Mouse (Mus musculus): Measurements from ENCODE around the gene Gna11. TPM values are rescaled to one million over a fixed set of nuclear protein-coding genes. Genes with fewer than 3 reads are reported as not detected.

Gna11 gene
- total and polyA plus RNA-seq, 2 experiments from 2014 or later, result 114 to 126 TPM

DNA sequence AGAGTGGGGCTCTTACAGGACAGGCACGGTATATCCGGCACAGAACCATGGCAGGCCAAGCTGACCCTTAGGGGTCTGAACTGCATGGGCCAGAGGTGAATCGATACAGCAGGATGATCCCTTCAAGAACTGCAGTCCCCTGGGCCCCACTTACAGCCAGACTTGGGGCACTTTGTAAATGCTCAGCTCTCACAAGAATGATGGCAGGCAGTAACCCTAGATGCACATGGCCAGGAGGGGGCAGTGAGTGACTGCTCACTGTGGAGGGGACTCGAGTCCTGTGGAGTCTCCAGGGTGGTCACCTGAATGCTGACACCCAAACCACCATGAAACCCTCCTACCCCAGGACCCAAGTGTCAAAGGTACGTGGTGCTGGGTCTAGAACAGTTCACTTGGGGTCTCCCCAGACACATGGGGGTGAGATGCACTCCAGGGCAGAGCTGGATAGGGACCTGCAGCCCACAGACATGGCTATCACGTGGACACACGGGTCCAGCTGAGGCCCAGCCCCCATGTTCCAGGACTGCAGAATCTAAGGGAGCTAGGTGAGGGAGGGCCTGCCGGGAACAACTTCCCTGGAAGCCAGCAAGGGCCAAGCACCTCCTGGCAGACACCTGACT, 51.3 kb downstream of the Gna11 start:
- peaks cover 44% of the 10 kb centered on the region for H3K36me3 ChIP-seq (ENCODE audit: insufficient read depth)
- WGBS, result 83% methylated on average over 8 of the region's 8 CpGs
- no peak overlapping the region for H3K4me2 ChIP-seq (ENCODE audit: low read depth)
- H3K4me3 ChIP-seq (ENCODE audit: low read depth, low read length), result no peak overlapping the region
- peaks cover 14% of the 10 kb centered on the region for H3K4me1 ChIP-seq (ENCODE audit: insufficient read depth)
- no peak overlapping the region for H3K9ac ChIP-seq
- H3K27me3 ChIP-seq (ENCODE audit: insufficient read depth, low read length), result no peaks in the 10 kb centered on the region
- no peak for ATAC-seq
- peak; percentile 43 for TF ChIP-seq CTCF (IDR thresholded peaks at IDR 0.05; ENCODE audit: low read depth)
- H3K9me3 ChIP-seq (ENCODE audit: low read length), result no peaks in the 10 kb centered on the region
- H3K27ac ChIP-seq (ENCODE audit: low read depth, low read length), result no peak overlapping the region
- no peak for DNase-seq

DNA sequence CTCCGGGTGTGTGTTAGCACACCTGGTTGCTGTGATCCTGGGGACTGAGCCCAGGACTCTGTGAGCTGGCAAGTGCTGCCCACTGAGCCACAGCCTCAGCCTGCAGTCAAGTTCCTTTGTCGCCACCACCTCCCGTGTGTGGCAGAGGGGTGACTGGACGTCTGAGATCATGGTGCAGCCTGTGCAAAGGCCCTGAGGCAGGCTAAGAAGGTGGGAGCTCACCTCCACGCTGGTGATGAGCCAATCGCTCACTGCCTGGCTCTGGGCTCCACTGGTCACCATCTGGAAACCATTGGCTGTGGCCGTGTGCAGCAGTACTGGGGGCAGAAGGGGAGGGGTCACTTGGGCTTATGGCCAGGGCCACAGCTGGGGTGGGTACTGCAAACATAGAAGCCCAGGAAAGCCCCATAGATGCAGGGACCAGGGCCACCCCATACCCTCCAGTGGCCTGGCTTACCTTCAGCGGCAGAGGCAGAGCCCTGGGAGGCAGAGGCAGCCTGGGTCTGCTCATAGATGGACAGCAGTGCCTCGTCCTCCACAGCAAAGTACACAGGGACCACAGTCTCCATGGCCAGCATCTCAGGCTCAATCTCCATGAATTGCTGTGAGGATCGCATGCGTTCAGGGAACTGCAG, 52.3 kb downstream of the Gna11 start:
- ATAC-seq, result no peak
- no peak for TF ChIP-seq CTCF (IDR thresholded peaks at IDR 0.05; ENCODE audit: low read depth)
- Histone ChIP-seq H3K27ac (ENCODE audit: low read depth, low read length) (no peak overlapping the region), H3K4me1 (ENCODE audit: insufficient read depth) (peaks cover 14% of the 10 kb centered on the region), H3K4me2 (ENCODE audit: low read depth) (no peak overlapping the region), H3K4me3 (ENCODE audit: low read depth, low read length) (no peak overlapping the region), H3K9me3 (ENCODE audit: low read length) (no peaks in the 10 kb centered on the region), H3K36me3 (ENCODE audit: insufficient read depth) (peaks cover 54% of the 10 kb centered on the region), H3K27me3 (ENCODE audit: insufficient read depth, low read length) (no peaks in the 10 kb centered on the region), H3K9ac (no peak overlapping the region)
- WGBS, result 92% methylated on average over 11 of the region's 11 CpGs
- DNase-seq, result no peak

DNA sequence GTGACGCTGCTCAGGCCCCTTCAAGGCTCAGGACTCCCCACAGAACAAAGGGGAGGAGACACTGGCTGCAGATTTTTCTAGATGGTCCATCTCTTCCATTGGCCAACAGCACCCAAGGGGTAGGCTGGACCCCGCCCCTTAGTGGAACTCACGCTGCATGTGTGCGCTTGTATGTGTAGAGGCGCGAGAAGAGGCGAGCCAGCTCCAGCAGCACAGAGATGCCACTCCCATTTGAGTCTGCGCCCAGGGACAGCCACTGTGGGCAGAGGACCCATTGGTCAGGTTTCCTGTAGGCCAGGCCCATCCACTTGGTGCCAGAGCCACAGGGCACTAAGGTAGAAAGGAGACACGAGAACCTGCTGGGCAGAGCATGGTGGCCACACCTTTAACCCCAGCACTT, 54.0 kb downstream of the Gna11 start:
- Histone ChIP-seq H3K27me3 (ENCODE audit: insufficient read depth, low read length) (no peaks in the 10 kb centered on the region), H3K4me2 (ENCODE audit: low read depth) (no peak overlapping the region), H3K27ac (ENCODE audit: low read depth, low read length) (no peak overlapping the region), H3K4me3 (ENCODE audit: low read depth, low read length) (no peak overlapping the region), H3K4me1 (ENCODE audit: insufficient read depth) (peaks cover 12% of the 10 kb centered on the region), H3K36me3 (ENCODE audit: insufficient read depth) (peaks cover 71% of the 10 kb centered on the region), H3K9me3 (ENCODE audit: low read length) (no peaks in the 10 kb centered on the region), H3K9ac (no peak overlapping the region)
- no peak for ATAC-seq
- TF ChIP-seq CTCF (IDR thresholded peaks at IDR 0.05; ENCODE audit: low read depth), result no peak
- WGBS, result 97% methylated on average over 9 of the region's 9 CpGs
- DNase-seq, result no peak

DNA sequence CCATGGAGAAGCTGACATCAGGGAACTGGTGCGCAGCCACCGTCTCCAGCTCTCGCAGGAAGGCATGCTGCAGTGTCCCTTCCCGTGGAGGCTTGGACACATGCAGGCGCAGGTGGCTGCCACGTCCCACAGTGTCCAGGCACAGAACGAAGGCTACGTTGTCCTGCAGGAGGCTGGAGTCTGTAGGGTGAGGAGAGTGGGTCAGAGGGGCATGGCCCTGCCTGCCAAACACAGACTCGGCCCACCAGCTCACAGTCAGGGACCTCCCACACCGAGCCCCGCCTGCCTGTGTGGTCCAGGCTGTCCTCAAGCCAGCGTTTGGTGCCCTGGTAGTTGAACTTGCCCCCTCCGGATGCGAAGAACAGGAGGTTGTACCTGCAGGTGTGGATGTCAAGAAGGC, 55.0 kb downstream of the Gna11 start:
- Histone ChIP-seq H3K27ac (ENCODE audit: low read depth, low read length) (no peak overlapping the region), H3K9ac (no peak overlapping the region), H3K27me3 (ENCODE audit: insufficient read depth, low read length) (no peaks in the 10 kb centered on the region), H3K4me1 (ENCODE audit: insufficient read depth) (peaks cover 5% of the 10 kb centered on the region; the same call in 1 of the 2 replicates), H3K4me2 (ENCODE audit: low read depth) (no peak overlapping the region), H3K4me3 (ENCODE audit: low read depth, low read length) (no peak overlapping the region), H3K9me3 (ENCODE audit: low read length) (no peaks in the 10 kb centered on the region), H3K36me3 (ENCODE audit: insufficient read depth) (peaks cover 71% of the 10 kb centered on the region)
- ATAC-seq (no peak), DNase-seq (no peak)
- no peak for TF ChIP-seq CTCF (IDR thresholded peaks at IDR 0.05; ENCODE audit: low read depth)
- WGBS, result 90% methylated on average over 14 of the region's 14 CpGs

DNA sequence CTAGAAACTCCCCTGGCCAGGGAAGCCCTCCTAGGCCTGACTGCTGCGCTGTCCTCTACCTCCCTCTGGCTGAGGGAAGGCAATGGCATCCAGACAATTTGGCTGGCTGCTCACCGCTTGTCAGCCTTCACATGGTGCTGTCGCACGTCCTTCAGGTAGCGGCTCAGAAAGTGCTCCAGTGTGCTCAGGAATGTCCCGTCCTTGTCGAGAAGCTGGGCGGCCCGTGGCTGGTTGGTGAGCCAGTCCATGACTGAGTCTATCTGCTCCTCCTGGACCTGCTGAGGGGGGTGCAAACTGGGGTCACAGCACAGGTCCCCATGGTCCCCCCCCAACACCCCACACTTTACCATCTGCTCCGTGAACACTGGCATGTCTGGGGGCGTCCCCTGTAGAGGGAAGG, 56.9 kb downstream of the Gna11 start:
- TF ChIP-seq CTCF (IDR thresholded peaks at IDR 0.05; ENCODE audit: low read depth), result no peak
- DNase-seq, result no peak
- Histone ChIP-seq H3K4me1 (ENCODE audit: insufficient read depth) (peaks cover 1% of the 10 kb centered on the region; the same call in 1 of the 2 replicates), H3K27ac (ENCODE audit: low read depth, low read length) (no peak overlapping the region), H3K36me3 (ENCODE audit: insufficient read depth) (peaks cover 70% of the 10 kb centered on the region), H3K4me3 (ENCODE audit: low read depth, low read length) (no peak overlapping the region), H3K27me3 (ENCODE audit: insufficient read depth, low read length) (no peaks in the 10 kb centered on the region), H3K9me3 (ENCODE audit: low read length) (no peaks in the 10 kb centered on the region), H3K4me2 (ENCODE audit: low read depth) (no peak overlapping the region), H3K9ac (no peak overlapping the region)
- ATAC-seq, result no peak
- 84% methylated on average over 11 of the region's 11 CpGs for WGBS

DNA sequence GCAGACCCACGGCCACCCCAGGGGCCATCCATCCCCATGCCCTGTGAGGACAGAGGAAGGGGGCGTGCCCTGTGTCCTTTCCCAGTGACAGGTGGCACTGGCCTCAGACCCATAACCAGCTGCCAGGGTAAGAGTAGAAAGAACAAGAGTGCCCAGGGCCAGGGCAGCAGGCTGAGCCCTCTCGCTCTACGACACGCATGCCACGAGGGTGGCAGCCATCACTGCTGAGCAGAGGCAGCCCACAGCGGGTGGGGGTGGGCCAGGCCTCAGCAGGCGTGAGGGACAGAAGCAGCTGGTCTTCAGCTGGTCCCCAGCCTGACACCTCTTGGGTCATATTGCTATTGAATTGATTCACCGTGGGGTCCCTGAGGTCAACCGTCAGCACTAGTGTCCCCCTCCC, 58.5 kb downstream of the Gna11 start:
- 90% methylated on average over 10 of the region's 10 CpGs for WGBS
- Histone ChIP-seq H3K4me2 (ENCODE audit: low read depth) (no peak overlapping the region), H3K9me3 (ENCODE audit: low read length) (no peaks in the 10 kb centered on the region), H3K9ac (no peak overlapping the region), H3K36me3 (ENCODE audit: insufficient read depth) (peaks cover 55% of the 10 kb centered on the region), H3K4me1 (ENCODE audit: insufficient read depth) (peaks cover 6% of the 10 kb centered on the region; the same call in 1 of the 2 replicates), H3K27me3 (ENCODE audit: insufficient read depth, low read length) (no peaks in the 10 kb centered on the region), H3K4me3 (ENCODE audit: low read depth, low read length) (no peak overlapping the region), H3K27ac (ENCODE audit: low read depth, low read length) (no peak overlapping the region)
- no peak for TF ChIP-seq CTCF (IDR thresholded peaks at IDR 0.05; ENCODE audit: low read depth)
- ATAC-seq, result no peak
- no peak for DNase-seq

DNA sequence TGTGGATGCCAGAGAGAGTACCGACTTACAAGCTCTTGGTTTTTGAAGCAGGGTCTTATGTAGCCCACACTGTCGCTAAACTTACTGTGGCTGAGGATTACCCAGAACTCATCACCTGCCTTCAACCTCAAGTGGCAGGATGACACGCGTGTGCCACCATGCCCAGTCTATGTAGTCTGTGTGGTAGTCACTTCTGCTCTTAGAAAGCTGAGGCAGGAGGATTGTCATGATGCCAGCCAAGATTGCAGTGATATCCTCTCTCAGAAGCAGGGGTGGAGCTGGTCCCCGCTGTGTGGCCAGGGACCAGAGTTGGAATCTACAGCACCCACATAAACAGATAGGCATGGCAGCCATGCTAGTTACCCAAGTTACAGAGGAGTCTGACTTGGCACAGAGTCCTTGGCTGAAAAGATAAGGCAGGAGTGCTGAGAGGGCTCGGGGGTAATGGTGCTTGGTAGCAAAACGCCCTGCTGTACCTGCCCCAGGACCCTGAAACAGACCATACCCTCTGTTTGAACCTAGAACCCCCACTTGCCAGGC, 59.4 kb downstream of the Gna11 start:
- 68% methylated on average over 7 of the region's 7 CpGs for WGBS
- no peak for ATAC-seq
- Histone ChIP-seq H3K4me1 (ENCODE audit: insufficient read depth) (peaks cover 10% of the 10 kb centered on the region), H3K4me2 (ENCODE audit: low read depth) (no peak overlapping the region), H3K9me3 (ENCODE audit: low read length) (no peaks in the 10 kb centered on the region), H3K36me3 (ENCODE audit: insufficient read depth) (peaks cover 46% of the 10 kb centered on the region), H3K27me3 (ENCODE audit: insufficient read depth, low read length) (no peaks in the 10 kb centered on the region), H3K27ac (ENCODE audit: low read depth, low read length) (no peak overlapping the region), H3K9ac (no peak overlapping the region), H3K4me3 (ENCODE audit: low read depth, low read length) (no peak overlapping the region)
- DNase-seq, result no peak
- TF ChIP-seq CTCF (IDR thresholded peaks at IDR 0.05; ENCODE audit: low read depth), result no peak

Measured in forebrain, postnatal 0 days (tissue).